Mouse (Mus musculus) limb, embryonic 12.5 days (tissue): ENCODE data around the gene Atg16l1. TPM values are rescaled to one million over a fixed set of nuclear protein-coding genes. Genes with fewer than 3 reads are reported as not detected.
"Not testable (repeated sequence)": the region's sequence is repeated elsewhere in the genome, so short reads cannot be mapped to it uniquely, and the experiment has no call there.

Experiments
- ATAC-seq: fragments of 200-750 bp; cut with Nextera tagmentation; 2 replicates; pipeline ENCODE4 v1.8.0; 2017; ENCODE audit warnings: low read depth, moderate TSS enrichment; ENCODE audit not compliant: insufficient number of reproducible peaks, insufficient read depth, low FRiP score, low TSS enrichment
- H3K27ac ChIP-seq: fragments of 300-500 bp; sonication (generic); 2 replicates; pipeline ENCODE4 v1.5.1; 2016; ENCODE audit warnings: mild to moderate bottlenecking, moderate library complexity
- H3K27me3 ChIP-seq: fragments of 300-500 bp; sonication (generic); 2 replicates; pipeline ENCODE4 v1.6.1; 2016; ENCODE audit warnings: mild to moderate bottlenecking, moderate library complexity
- H3K36me3 ChIP-seq: fragments of 300-500 bp; sonication (generic); 2 replicates; pipeline ENCODE4 v1.6.1; 2016; ENCODE audit warnings: mild to moderate bottlenecking, moderate library complexity
- H3K4me1 ChIP-seq: fragments of 300-500 bp; sonication (generic); replicated peaks from 2 replicates; pipeline ENCODE4 v1.6.1; 2016
- H3K4me2 ChIP-seq: fragments of 300-500 bp; sonication (generic); 2 replicates; pipeline ENCODE4 v1.6.1; 2016; ENCODE audit warnings: mild to moderate bottlenecking, moderate library complexity
- H3K4me3 ChIP-seq: fragments of 300-500 bp; sonication (generic); replicated peaks from 2 replicates; pipeline ENCODE4 v1.5.1; 2016; ENCODE audit warnings: mild to moderate bottlenecking
- H3K9ac ChIP-seq: fragments of 300-500 bp; sonication (generic); replicated peaks from 2 replicates; pipeline ENCODE4 v1.6.1; 2016; ENCODE audit warnings: mild to moderate bottlenecking, moderate library complexity
- H3K9me3 ChIP-seq: fragments of 300-500 bp; sonication (generic); 2 replicates; pipeline ENCODE4 v1.6.1; 2016; ENCODE audit warnings: mild to moderate bottlenecking, moderate library complexity
- WGBS: fragments of 180-500 bp; shearing (Covaris S2); methylation state at CpG from one replicate; pipeline ENCODE4 v1.1.7; 2016; 5-methylcytosine and 5-hydroxymethylcytosine counted together
- polyA plus RNA-seq: library from polyadenylated mRNA; unstranded; fragments of >200 nt; fragmentation: Nextera tagmentation; extraction: Ambion mirVana; gene quantifications from 2 replicates; pipeline ENCODE4 v1.2.1, GENCODE M21; 2016

Gene Atg16l1
- polyA plus RNA-seq, 1 experiment from 2014 or later: 39.8 TPM

DNA sequence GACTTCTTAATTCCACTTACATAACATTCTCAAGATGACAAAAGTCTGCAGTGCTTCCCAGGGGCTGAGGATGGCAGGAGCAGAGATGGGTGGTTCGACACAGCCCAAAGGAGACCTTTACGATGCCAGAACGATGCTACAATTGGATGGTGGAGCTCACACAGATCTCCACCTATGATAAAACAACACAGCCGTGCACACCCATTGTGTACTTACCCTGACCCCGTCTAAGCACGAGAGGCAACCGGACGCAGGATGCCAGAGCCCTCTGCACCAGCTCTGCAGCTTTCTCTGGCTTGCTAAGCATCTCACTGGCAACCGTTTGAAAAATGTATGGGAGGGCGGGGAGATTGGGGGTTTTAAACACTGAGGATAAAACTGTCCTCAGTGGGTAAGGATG, 56.4 kb downstream of the Atg16l1 start:
- H3K36me3 ChIP-seq: no peaks in the 10 kb centered on the region
- H3K4me2 ChIP-seq: no peak overlapping the region
- H3K27ac ChIP-seq: no peak overlapping the region
- H3K9ac ChIP-seq: no peak overlapping the region
- ATAC-seq: no peak
- WGBS: 77% methylated on average over 10 of the region's 10 CpGs
- no peak overlapping the region for H3K4me3 ChIP-seq
- no peaks in the 10 kb centered on the region for H3K27me3 ChIP-seq
- 0 out of 2 replicates have a peak, but pooled peaks cover 3% of the 10 kb centered on the region for H3K9me3 ChIP-seq
- no peaks in the 10 kb centered on the region for H3K4me1 ChIP-seq

GRCm38 (mm10) chr1:87813155-87813554, 57.5 kb downstream of the Atg16l1 start:
- Histone ChIP-seq H3K27ac (no peak overlapping the region), H3K4me1 (no peaks in the 10 kb centered on the region), H3K27me3 (no peaks in the 10 kb centered on the region), H3K9me3 (0 out of 2 replicates have a peak, but pooled peaks cover 3% of the 10 kb centered on the region), H3K4me2 (no peak overlapping the region), H3K9ac (no peak overlapping the region), H3K4me3 (no peak overlapping the region), H3K36me3 (no peaks in the 10 kb centered on the region)
- ATAC-seq: no peak
- WGBS: 87% methylated on average over 6 of the region's 6 CpGs

GRCm38 (mm10) chr1:87813681-87814080, 58.0 kb downstream of the Atg16l1 start:
- Histone ChIP-seq H3K4me2 (no peak overlapping the region), H3K27ac (no peak overlapping the region), H3K9me3 (0 out of 2 replicates have a peak, but pooled peaks cover 3% of the 10 kb centered on the region), H3K4me3 (no peak overlapping the region), H3K9ac (no peak overlapping the region), H3K27me3 (no peaks in the 10 kb centered on the region), H3K36me3 (no peaks in the 10 kb centered on the region), H3K4me1 (no peaks in the 10 kb centered on the region)
- WGBS: 79% methylated on average over 7 of the region's 7 CpGs
- ATAC-seq: no peak

- Histone ChIP-seq H3K9me3 (no peaks in the 10 kb centered on the region), H3K36me3 (no peaks in the 10 kb centered on the region), H3K27ac (no peak overlapping the region), H3K4me3 (no peak overlapping the region), H3K9ac (no peak overlapping the region), H3K4me1 (peaks cover 4% of the 10 kb centered on the region; the same call in 1 of the 2 replicates), H3K27me3 (no peaks in the 10 kb centered on the region), H3K4me2 (no peak overlapping the region)
- ATAC-seq: no peak
- 88% methylated on average over 10 of the region's 10 CpGs for WGBS
Observed at GRCm38 (mm10) chr1:87824420-87824995, 68.8 kb downstream of the Atg16l1 start.

DNA sequence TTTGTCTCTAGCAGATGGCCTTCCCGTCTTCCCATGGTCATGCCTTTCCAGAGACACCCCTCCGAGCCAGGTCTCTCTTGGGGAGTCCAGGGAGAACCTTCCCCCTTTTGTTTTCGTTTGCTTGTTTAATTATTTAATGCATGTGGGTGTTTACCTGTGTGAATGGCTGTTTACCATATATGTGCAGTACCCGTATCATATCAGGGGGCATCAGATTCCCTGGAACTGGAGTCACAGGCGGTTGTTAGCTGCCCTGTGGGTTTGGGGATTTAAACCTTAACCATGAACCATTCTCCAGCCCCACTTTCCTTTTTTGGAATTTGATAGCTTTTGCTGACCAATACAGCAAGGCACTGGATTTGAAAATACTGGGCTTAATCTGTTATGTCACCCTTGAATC, 69.6 kb downstream of the Atg16l1 start:
- Histone ChIP-seq H3K4me1 (peaks cover 7% of the 10 kb centered on the region; the same call in 1 of the 2 replicates), H3K27ac (no peak overlapping the region), H3K9me3 (no peaks in the 10 kb centered on the region), H3K9ac (no peak overlapping the region), H3K4me2 (no peak overlapping the region), H3K36me3 (no peaks in the 10 kb centered on the region), H3K27me3 (no peaks in the 10 kb centered on the region), H3K4me3 (no peak overlapping the region)
- 86% methylated on average over 5 of the region's 5 CpGs for WGBS
- no peak for ATAC-seq

DNA sequence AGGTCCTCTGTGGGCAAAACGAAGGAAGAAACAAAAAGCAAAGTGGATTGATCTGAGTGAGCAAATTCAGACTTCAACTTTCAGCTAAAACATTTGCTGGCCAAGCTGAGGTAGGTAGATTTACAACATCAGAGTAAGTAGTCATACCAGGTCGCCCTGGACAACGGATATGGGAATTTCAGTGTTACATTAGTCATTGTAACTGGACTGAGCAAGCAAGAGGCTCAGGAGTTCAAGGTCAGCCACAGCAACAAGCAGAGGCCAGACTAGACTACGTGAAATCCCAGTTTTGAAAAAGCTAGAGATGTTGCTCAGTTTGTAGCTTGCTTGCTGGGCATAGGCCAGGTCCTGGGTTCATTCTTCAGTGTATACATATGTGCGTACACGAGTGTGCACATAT, 70.3 kb downstream of the Atg16l1 start:
- no peaks in the 10 kb centered on the region for H3K9me3 ChIP-seq
- WGBS: 89% methylated on average over 6 of the region's 6 CpGs

GRCm38 (mm10) chr1:87826474-87826873, 70.8 kb downstream of the Atg16l1 start:
- peaks cover 7% of the 10 kb centered on the region; the same call in 1 of the 2 replicates for H3K4me1 ChIP-seq
- H3K27me3 ChIP-seq: no peaks in the 10 kb centered on the region
- no peak overlapping the region for H3K9ac ChIP-seq
- no peak overlapping the region for H3K4me2 ChIP-seq
- no peak for ATAC-seq
- no peaks in the 10 kb centered on the region for H3K36me3 ChIP-seq
- H3K9me3 ChIP-seq: no peaks in the 10 kb centered on the region
- 83% methylated on average over 2 of the region's 2 CpGs for WGBS
- H3K27ac ChIP-seq: no peak overlapping the region
- H3K4me3 ChIP-seq: no peak overlapping the region

More for the DNA sequence above, 70.3 kb downstream of the Atg16l1 start:
- no peaks in the 10 kb centered on the region for H3K36me3 ChIP-seq
- H3K27me3 ChIP-seq: no peaks in the 10 kb centered on the region
- H3K4me1 ChIP-seq: peaks cover 7% of the 10 kb centered on the region; the same call in 1 of the 2 replicates
- no peak overlapping the region for H3K4me3 ChIP-seq
- no peak for ATAC-seq
- no peak overlapping the region for H3K27ac ChIP-seq
- no peak overlapping the region for H3K4me2 ChIP-seq
- no peak overlapping the region for H3K9ac ChIP-seq

- not testable (repeated sequence) for H3K9me3 ChIP-seq, H3K4me1 ChIP-seq, H3K27ac ChIP-seq, H3K27me3 ChIP-seq, H3K36me3 ChIP-seq, ATAC-seq, H3K9ac ChIP-seq, H3K4me3 ChIP-seq, H3K4me2 ChIP-seq
- 76% methylated on average over 1 of the region's 1 CpGs for WGBS
Observed at GRCm38 (mm10) chr1:87827476-87827875, 71.8 kb downstream of the Atg16l1 start.

DNA sequence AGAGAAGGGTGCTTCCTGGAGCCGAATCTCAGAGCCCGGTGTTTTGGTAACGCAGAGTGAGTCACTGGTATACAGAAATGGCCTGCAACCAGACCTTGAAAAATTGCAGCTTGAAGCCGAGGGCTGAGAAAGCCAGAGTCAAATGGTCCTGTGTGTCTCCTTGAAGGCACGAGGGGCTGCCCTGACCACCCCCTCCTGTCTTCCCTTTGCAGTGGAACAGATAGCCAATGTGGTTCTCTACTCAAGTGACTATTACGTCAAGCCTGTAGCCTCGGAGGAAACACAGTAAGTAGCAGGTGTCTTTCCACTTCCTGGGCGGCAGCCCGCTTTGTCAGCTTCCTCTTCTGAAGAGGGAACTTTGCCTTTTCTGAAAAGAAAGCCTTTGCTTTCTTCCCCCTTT, 72.5 kb downstream of the Atg16l1 start:
- ATAC-seq: no peak
- no peak overlapping the region for H3K27ac ChIP-seq
- H3K36me3 ChIP-seq: no peaks in the 10 kb centered on the region
- no peaks in the 10 kb centered on the region for H3K27me3 ChIP-seq
- no peak overlapping the region for H3K4me3 ChIP-seq
- peaks cover 7% of the 10 kb centered on the region; the same call in 1 of the 2 replicates for H3K4me1 ChIP-seq
- 77% methylated on average over 9 of the region's 9 CpGs for WGBS
- H3K4me2 ChIP-seq: no peak overlapping the region
- H3K9me3 ChIP-seq: no peaks in the 10 kb centered on the region
- H3K9ac ChIP-seq: no peak overlapping the region

DNA sequence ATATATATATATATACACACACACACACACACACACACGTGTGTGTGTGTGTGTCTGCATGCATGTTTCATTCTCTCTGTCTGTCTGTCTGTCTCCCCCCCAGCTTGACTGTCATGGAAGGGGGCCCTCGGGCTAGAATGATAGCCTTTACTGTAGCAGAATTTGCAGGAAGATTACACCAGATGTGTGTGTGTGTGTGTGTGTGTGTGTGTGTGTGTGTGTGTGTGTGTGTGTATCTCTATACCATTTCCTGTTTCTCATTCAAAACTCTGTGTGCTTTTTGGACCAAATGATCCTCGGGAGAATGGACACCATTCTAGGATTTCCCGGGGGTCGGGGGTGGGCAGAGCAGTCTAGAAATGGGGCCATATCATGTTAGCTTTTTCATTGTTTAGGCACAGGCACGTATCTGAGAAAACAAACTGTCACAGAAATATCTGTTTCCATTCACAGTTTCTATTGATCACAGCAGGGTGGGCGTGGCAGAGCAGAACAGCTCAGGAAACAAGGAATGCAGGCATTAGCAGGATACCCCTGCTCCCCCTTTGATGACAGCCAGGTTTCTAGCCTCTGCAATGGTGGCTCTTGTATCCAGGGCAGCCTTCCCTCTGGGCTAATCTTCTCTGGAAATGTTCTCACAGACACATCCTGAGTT, 73.4 kb downstream of the Atg16l1 start:
- peaks cover 7% of the 10 kb centered on the region; the same call in 1 of the 2 replicates for H3K4me1 ChIP-seq
- H3K27me3 ChIP-seq: no peaks in the 10 kb centered on the region
- H3K9me3 ChIP-seq: no peaks in the 10 kb centered on the region
- peak overlapping the region; percentile 12; the same call in 1 of the 2 replicates for H3K27ac ChIP-seq
- 42% methylated on average over 7 of the region's 7 CpGs for WGBS
- H3K9ac ChIP-seq: no peak overlapping the region
- H3K4me3 ChIP-seq: no peak overlapping the region
- H3K36me3 ChIP-seq: no peaks in the 10 kb centered on the region
- no peak overlapping the region for H3K4me2 ChIP-seq
- ATAC-seq: no peak

DNA sequence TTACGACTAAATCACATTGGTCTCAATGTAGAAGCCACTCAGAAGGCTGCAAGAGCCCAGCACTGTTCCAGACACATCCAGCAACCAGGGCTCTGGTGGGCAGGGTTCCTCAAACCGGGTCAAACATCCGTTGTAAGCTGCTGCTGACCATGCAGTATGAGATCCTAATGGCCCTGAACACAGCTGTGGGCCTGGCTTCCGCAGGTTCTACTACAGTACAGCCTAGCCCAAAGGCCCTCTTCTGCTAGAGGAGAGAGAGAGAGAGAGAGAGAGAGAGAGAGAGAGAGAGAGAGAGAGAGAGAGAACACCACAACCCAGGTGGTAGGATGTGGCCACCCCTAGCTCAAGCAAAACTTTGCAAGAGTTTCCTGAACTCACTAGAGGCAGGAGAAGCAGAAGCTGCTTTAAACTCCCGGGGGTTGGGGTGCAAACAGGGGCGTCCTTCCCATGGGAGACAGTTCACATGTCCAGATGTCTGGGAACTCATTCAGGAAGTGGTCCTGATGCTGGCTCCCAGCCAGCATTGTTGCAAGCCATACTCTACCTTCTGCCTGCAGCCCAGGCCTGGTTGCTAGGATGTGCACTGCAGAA, 74.0 kb downstream of the Atg16l1 start:
- Histone ChIP-seq H3K36me3 (no peaks in the 10 kb centered on the region), H3K4me3 (no peak overlapping the region), H3K9me3 (no peaks in the 10 kb centered on the region), H3K27me3 (no peaks in the 10 kb centered on the region), H3K4me1 (peaks cover 7% of the 10 kb centered on the region; the same call in 1 of the 2 replicates), H3K27ac (peak overlapping the region; percentile 12; the same call in 1 of the 2 replicates), H3K4me2 (no peak overlapping the region), H3K9ac (no peak overlapping the region)
- WGBS: 50% methylated on average over 6 of the region's 6 CpGs
- no peak for ATAC-seq
